Mouse (Mus musculus): ENCODE data around the gene Il27.

DNA sequence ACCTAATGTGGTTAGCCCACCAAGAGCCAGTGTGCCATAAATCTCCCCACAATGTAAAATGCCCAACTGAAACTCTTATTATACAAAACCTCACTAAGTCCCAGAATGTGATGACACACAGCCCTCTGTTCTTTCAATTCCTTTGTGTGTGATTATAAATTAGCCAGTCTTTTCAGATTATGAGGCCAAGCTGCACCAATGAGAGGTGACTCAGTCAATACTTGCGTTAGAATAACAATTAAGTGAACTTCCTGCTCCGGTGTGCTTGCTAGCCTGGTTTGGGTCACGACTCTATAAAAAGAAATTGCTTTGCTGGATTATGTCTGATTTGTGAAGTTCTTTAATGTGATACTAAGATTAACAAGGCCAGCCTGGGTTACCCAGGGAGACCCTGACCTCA is 35.2 kb upstream of the Il27 start:
- TF ChIP-seq POLR2A (IDR thresholded peaks at IDR 0.05; ENCODE audit: low read depth, low read length) (no peak), CTCF (IDR thresholded peaks at IDR 0.05; ENCODE audit: borderline replicate concordance, insufficient read depth, low read length) (no peak)

All from embryonic fibroblast, embryonic 13.5 days (primary cell).